8 mouse cellular contexts compared by ENCODE assay signal in the genomic region with DNA sequence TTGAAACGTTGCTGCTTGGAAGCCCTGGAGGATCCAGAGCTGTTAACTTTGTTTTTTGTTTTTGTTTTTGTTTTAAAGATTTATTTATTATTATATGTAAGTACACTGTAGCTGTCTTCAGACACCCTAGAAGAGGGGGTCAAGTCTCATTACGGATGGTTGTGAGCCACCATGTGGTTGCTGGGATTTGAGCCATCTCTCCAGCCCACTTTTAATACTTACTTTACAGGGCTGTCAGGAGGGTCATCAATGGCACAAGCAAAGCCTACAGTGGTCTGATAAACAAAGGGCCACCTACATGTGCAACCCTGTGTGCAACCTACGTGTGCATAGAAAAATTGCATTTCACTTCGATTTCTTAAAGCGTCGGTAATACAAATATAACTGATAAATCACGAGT. TPM values are rescaled to one million over a fixed set of nuclear protein-coding genes. Genes with fewer than 3 reads are reported as not detected.
DNase-seq lines count a peak whose midpoint lies in the region; ATAC-seq and TF ChIP-seq lines count a peak whose summit lies in the region.

No protein-coding gene starts in this region.

- peaks cover 24% of the 10 kb centered on the region for H3K79me3 ChIP-seq in C2C12 (ENCODE audit: low read depth)

- H3K27ac ChIP-seq in forebrain, embryonic 15.5 days (replicated peaks): peak overlapping the region; percentile 71; the same call in 1 of the 2 replicates
- peak overlapping the region; percentile 90 for H3K27ac ChIP-seq in liver, embryonic 14.5 days

- no peaks in the 10 kb centered on the region for H3K9me3 ChIP-seq in forebrain, embryonic 15.5 days
- no peaks in the 10 kb centered on the region for H3K9me3 ChIP-seq in liver, embryonic 14.5 days (ENCODE audit: control insufficient read depth, low read length)

- H3K27me3 ChIP-seq in C2C12 (ENCODE audit: control insufficient read depth, insufficient read depth, insufficient read length): no peaks in the 10 kb centered on the region
- no peaks in the 10 kb centered on the region for H3K27me3 ChIP-seq in forebrain, embryonic 15.5 days
- no peaks in the 10 kb centered on the region for H3K27me3 ChIP-seq in liver, embryonic 14.5 days (ENCODE audit: control insufficient read depth, insufficient read depth, low read length)

- H3K9ac ChIP-seq in forebrain, embryonic 15.5 days (replicated peaks): peak overlapping the region; percentile 67
- peak overlapping the region; percentile 91 for H3K9ac ChIP-seq in liver, embryonic 14.5 days (replicated peaks)

- peaks cover 34% of the 10 kb centered on the region for H3K4me1 ChIP-seq in forebrain, embryonic 15.5 days
- H3K4me1 ChIP-seq in liver, embryonic 14.5 days (replicated peaks; ENCODE audit: control insufficient read depth in 2 of 2, insufficient read depth in 2 of 2, low read length in 1 of 2): peaks cover 2 to 5% of the 10 kb centered on the region in 2 experiments; a peak in 3 of 4 replicates

- H3K4me2 ChIP-seq in forebrain, embryonic 15.5 days (replicated peaks): peak overlapping the region; percentile 55
- peak overlapping the region; percentile 96 for H3K4me2 ChIP-seq in liver, embryonic 14.5 days (ENCODE audit: low read depth)

- H3K79me2 ChIP-seq in C2C12 (ENCODE audit: control insufficient read depth, insufficient read depth): peaks cover 53% of the 10 kb centered on the region

- peak overlapping the region; percentile 72 for H3ac ChIP-seq in C2C12 (ENCODE audit: control insufficient read depth, insufficient read length, low read depth)

- no peaks in the 10 kb centered on the region for H3K36me3 ChIP-seq in C2C12 (ENCODE audit: control insufficient read depth, insufficient read depth)
- H3K36me3 ChIP-seq in forebrain, embryonic 15.5 days: no peaks in the 10 kb centered on the region
- no peaks in the 10 kb centered on the region for H3K36me3 ChIP-seq in liver, embryonic 14.5 days (replicated peaks; ENCODE audit: control insufficient read depth, insufficient read depth, low read depth)

- ATAC-seq in forebrain, embryonic 15.5 days (replicated peaks): peak; percentile 44; the same call in 1 of the 2 replicates
- no peak for ATAC-seq in liver, embryonic 14.5 days (ENCODE audit: insufficient read depth)

- intact Hi-C loops in heart, postnatal 14 days (cut with DNase I): loop anchor here (2.0 kb wide), 1 partner anchor 19 kb away; a partner anchor contains a TSS

- TF ChIP-seq CTCF in C2C12 (IDR thresholded peaks at IDR 0.05; ENCODE audit: control insufficient read depth, insufficient read depth, insufficient read length): no peak
- no peak for TF ChIP-seq CTCF in liver, embryonic 14.5 days (IDR thresholded peaks at IDR 0.05; ENCODE audit: low read depth)

- WGBS in forebrain, embryonic 15.5 days: 49% methylated on average over 7 of the region's 7 CpGs
- 38% methylated on average over 7 of the region's 7 CpGs for WGBS in liver, embryonic 14.5 days (ENCODE audit: insufficient replicate concordance)

- no peak for TF ChIP-seq EP300 in liver, embryonic 14.5 days (IDR thresholded peaks at IDR 0.05; ENCODE audit: low read depth)

- H3K4me3 ChIP-seq in C2C12 (ENCODE audit: insufficient read depth, poor library complexity, severe bottlenecking): peak overlapping the region; percentile 63
- H3K4me3 ChIP-seq in forebrain, embryonic 15.5 days: peak overlapping the region; percentile 56
- peak overlapping the region; percentile 68 to 88 for H3K4me3 ChIP-seq in liver, embryonic 14.5 days (ENCODE audit: insufficient read depth in 1 of 2, low read depth in 2 of 2, low read length in 2 of 2)

- DNase-seq in heart, adult 11 months: peak; percentile 90
- no peak for DNase-seq in heart, postnatal 14 days
- no peak for DNase-seq in liver, embryonic 14.5 days (ENCODE audit: low read depth in 3 of 3, low spot score in 3 of 3)
- no peak for DNase-seq in gastrocnemius, postnatal 25 days
- no peak for DNase-seq in thymus, postnatal 0 days (ENCODE audit: low spot score)
- no peak for DNase-seq in layer of hippocampus, postnatal 10 days (ENCODE audit: low spot score in 2 of 2)

TF ChIP-seq in C2C12, 6 proteins besides CTCF, POLR2A, EP300 and RAD21:
- TF ChIP-seq CEBPB (IDR thresholded peaks at IDR 0.05; ENCODE audit: low read depth): no peak
- TF ChIP-seq FOSL1 (IDR thresholded peaks at IDR 0.05; ENCODE audit: insufficient read depth, low read length, poor library complexity, severe bottlenecking): no peak
- TF ChIP-seq MYOD1 (IDR thresholded peaks at IDR 0.05; ENCODE audit: control insufficient read depth, insufficient read length, low read depth): no peak
- no peak for TF ChIP-seq MAX (IDR thresholded peaks at IDR 0.05)
- no peak for TF ChIP-seq MYOG (IDR thresholded peaks at IDR 0.05; ENCODE audit: control insufficient read depth, extremely low read depth, insufficient read length)
- TF ChIP-seq USF1 (IDR thresholded peaks at IDR 0.05; ENCODE audit: low read depth): no peak

RNA-seq across cellular contexts. Expression of a gene that starts 0.6 kb away (rescaled TPM):
- total RNA-seq in heart, postnatal 14 days (2021): 1 to 10 TPM; 4.9 to 6.0 TPM
- 5.6 TPM for polyA plus RNA-seq in C2C12 (2012; fragmentation: generic; extraction: Trizol)
- polyA plus RNA-seq in forebrain, embryonic 15.5 days (2015; fragmentation: Nextera tagmentation; extraction: Ambion mirVana): 25.1 and 26.5 TPM in 2 replicates
- 2.2 and 2.5 TPM in 2 replicates for polyA plus RNA-seq in liver, embryonic 14.5 days (2012; rRNA removed)
- polyA plus RNA-seq in liver, embryonic 14.5 days (2014; fragmentation: Nextera tagmentation; extraction: Ambion mirVana): 4.5 and 4.9 TPM in 2 replicates
- total RNA-seq in gastrocnemius, postnatal 25 days (2021): 1 to 10 TPM; 1.7 to 2.2 TPM
- polyA plus RNA-seq in thymus, postnatal 0 days (2015; fragmentation: Nextera tagmentation; extraction: Ambion mirVana): 21.3 and 21.8 TPM in 2 replicates
- total RNA-seq in layer of hippocampus, postnatal 10 days (2021): 10 to 100 TPM; 11.6 to 14.1 TPM

RNA-seq across cellular contexts. Expression of a gene that starts 19.5 kb away (rescaled TPM):
- 10 to 100 TPM; 47.4 to 47.5 TPM for total RNA-seq in heart, postnatal 14 days (2021)
- polyA plus RNA-seq in C2C12 (2012; fragmentation: generic; extraction: Trizol): 20.3 TPM
- polyA plus RNA-seq in forebrain, embryonic 15.5 days (2015; fragmentation: Nextera tagmentation; extraction: Ambion mirVana): 77.8 and 83.4 TPM in 2 replicates
- 12.7 and 15.8 TPM in 2 replicates for polyA plus RNA-seq in liver, embryonic 14.5 days (2012; rRNA removed)
- polyA plus RNA-seq in liver, embryonic 14.5 days (2014; fragmentation: Nextera tagmentation; extraction: Ambion mirVana): 37.0 and 40.6 TPM in 2 replicates
- 10 to 100 TPM; 57.7 to 60.7 TPM for total RNA-seq in gastrocnemius, postnatal 25 days (2021)
- polyA plus RNA-seq in thymus, postnatal 0 days (2015; fragmentation: Nextera tagmentation; extraction: Ambion mirVana): 36.6 and 44.0 TPM in 2 replicates
- 100 to 1,000 TPM; 210 to 233 TPM for total RNA-seq in layer of hippocampus, postnatal 10 days (2021)
